Mouse (Mus musculus) kidney, postnatal 0 days (tissue): ENCODE measurements at regions not wholly inside any gene's neighbourhood (a gene's known extent, or its start where the extent isn't known, plus 50 kb on each side); places are given as distances from the start of the nearest gene placed in this dataset.

Experiments used
- ATAC-seq: fragments of 200-750 bp; cut with Nextera tagmentation; replicated peaks from 2 replicates; pipeline ENCODE4 v1.8.0; 2017; ENCODE audit warnings: low read depth, moderate number of reproducible peaks, moderate TSS enrichment, moderate library complexity; ENCODE audit not compliant: low FRiP score
- DNase-seq: peaks from one replicate; pipeline ENCODE4 v3.0.0-alpha.2; 2016; ENCODE audit warnings: low spot score
- H3K27ac ChIP-seq: fragments of 300-500 bp; sonication (generic); 2 replicates; pipeline ENCODE4 v1.5.1; 2014; ENCODE audit warnings: mild to moderate bottlenecking
- H3K27me3 ChIP-seq: fragments of 300-500 bp; sonication (generic); 2 replicates; pipeline ENCODE4 v1.6.1; 2014; ENCODE audit warnings: low read length, mixed read lengths; ENCODE audit not compliant: insufficient read depth
- H3K36me3 ChIP-seq: fragments of 300-500 bp; sonication (generic); 2 replicates; pipeline ENCODE4 v1.6.1; 2014; ENCODE audit warnings: low read length, mixed read lengths; ENCODE audit not compliant: insufficient read depth
- H3K4me1 ChIP-seq: fragments of 300-500 bp; sonication (generic); replicated peaks from 2 replicates; pipeline ENCODE4 v1.6.1; 2014; ENCODE audit warnings: antibody characterized with exemption, low read length, mixed read lengths; ENCODE audit not compliant: insufficient read depth
- H3K4me2 ChIP-seq: fragments of 300-500 bp; sonication (generic); 2 replicates; pipeline ENCODE4 v1.6.1; 2014; ENCODE audit warnings: mild to moderate bottlenecking, low read length, moderate library complexity, mixed read lengths
- H3K4me3 ChIP-seq: fragments of 300-500 bp; sonication (generic); replicated peaks from 2 replicates; pipeline ENCODE4 v1.5.1; 2014; ENCODE audit warnings: low read depth, low read length
- H3K9ac ChIP-seq: fragments of 300-500 bp; sonication (generic); 2 replicates; pipeline ENCODE4 v1.6.1; 2014; ENCODE audit warnings: low read depth, low read length
- H3K9me3 ChIP-seq: fragments of 300-500 bp; sonication (generic); replicated peaks from 2 replicates; pipeline ENCODE4 v1.6.1; 2016; ENCODE audit warnings: low read length, inconsistent platforms, mixed read lengths
- CTCF ChIP-seq: IDR thresholded peaks from 2 replicates; pipeline ENCODE4 v1.5.1; 2016; ENCODE audit warnings: antibody characterized with exemption, low read depth, mild to moderate bottlenecking, moderate library complexity
- WGBS: fragments of 180-500 bp; shearing (Covaris S2); extraction: QIAGEN DNeasy Blood & Tissue Kit; methylation state at CpG from one replicate; pipeline ENCODE4 v1.1.7; 2014; 5-methylcytosine and 5-hydroxymethylcytosine counted together

- H3K9me3 ChIP-seq = no peaks in the 10 kb centered on the region
- ATAC-seq (no peak), DNase-seq (no peak)
- no peak overlapping the region for H3K27ac ChIP-seq
- no peaks in the 10 kb centered on the region for H3K4me1 ChIP-seq
- H3K9ac ChIP-seq = no peak overlapping the region
- no peaks in the 10 kb centered on the region for H3K27me3 ChIP-seq
- no peak overlapping the region for H3K4me3 ChIP-seq
- WGBS = 45% methylated on average over 6 of the region's 6 CpGs
- no peak overlapping the region for H3K4me2 ChIP-seq
- H3K36me3 ChIP-seq = no peaks in the 10 kb centered on the region
- no peak for TF ChIP-seq CTCF
Measured at GRCm38 (mm10) chr1:157023462-157023861, 84.0 kb upstream of the Ralgps2 start.

GRCm38 (mm10) chr1:157022456-157023435, 83.3 kb upstream of the Ralgps2 start:
- H3K27me3 ChIP-seq = no peaks in the 10 kb centered on the region
- TF ChIP-seq CTCF = no peak
- WGBS = 51% methylated on average over 12 of the region's 12 CpGs
- DNase-seq = peak; percentile 36
- no peak for ATAC-seq
- H3K9me3 ChIP-seq = no peaks in the 10 kb centered on the region
- no peak overlapping the region for H3K27ac ChIP-seq
- H3K4me3 ChIP-seq = no peak overlapping the region
- no peaks in the 10 kb centered on the region for H3K4me1 ChIP-seq
- H3K36me3 ChIP-seq = no peaks in the 10 kb centered on the region
- H3K4me2 ChIP-seq = no peak overlapping the region
- no peak overlapping the region for H3K9ac ChIP-seq

GRCm38 (mm10) chr1:157019892-157020291, 80.5 kb upstream of the Ralgps2 start:
- H3K27me3 ChIP-seq = no peaks in the 10 kb centered on the region
- H3K36me3 ChIP-seq = no peaks in the 10 kb centered on the region
- H3K9ac ChIP-seq = no peak overlapping the region
- no peak for TF ChIP-seq CTCF
- H3K4me2 ChIP-seq = no peak overlapping the region
- no peak overlapping the region for H3K27ac ChIP-seq
- H3K9me3 ChIP-seq = no peaks in the 10 kb centered on the region
- 55% methylated on average over 7 of the region's 7 CpGs for WGBS
- DNase-seq = no peak
- ATAC-seq = no peak
- no peaks in the 10 kb centered on the region for H3K4me1 ChIP-seq
- H3K4me3 ChIP-seq = no peak overlapping the region

- no peak overlapping the region for H3K27ac ChIP-seq
- 96% methylated on average over 2 of the region's 2 CpGs for WGBS
Measured at GRCm38 (mm10) chr1:157018726-157019125, 79.3 kb upstream of the Ralgps2 start.

GRCm38 (mm10) chr1:157017198-157017994, 78.0 kb upstream of the Ralgps2 start:
- H3K27me3 ChIP-seq = no peaks in the 10 kb centered on the region
- H3K9ac ChIP-seq = no peak overlapping the region
- H3K36me3 ChIP-seq = no peaks in the 10 kb centered on the region
- 72% methylated on average over 13 of the region's 13 CpGs for WGBS
- H3K9me3 ChIP-seq = no peaks in the 10 kb centered on the region
- no peaks in the 10 kb centered on the region; the same call in 1 of the 2 replicates for H3K4me1 ChIP-seq
- no peak overlapping the region for H3K4me3 ChIP-seq
- no peak overlapping the region for H3K27ac ChIP-seq
- ATAC-seq (no peak), DNase-seq (no peak)
- no peak for TF ChIP-seq CTCF
- H3K4me2 ChIP-seq = no peak overlapping the region

More at GRCm38 (mm10) chr1:157018726-157019125, 79.3 kb upstream of the Ralgps2 start:
- no peak for DNase-seq
- H3K36me3 ChIP-seq = no peaks in the 10 kb centered on the region
- no peak overlapping the region for H3K4me2 ChIP-seq
- no peak for ATAC-seq
- no peaks in the 10 kb centered on the region for H3K27me3 ChIP-seq
- no peaks in the 10 kb centered on the region for H3K9me3 ChIP-seq
- no peaks in the 10 kb centered on the region; the same call in 1 of the 2 replicates for H3K4me1 ChIP-seq
- no peak overlapping the region for H3K9ac ChIP-seq
- TF ChIP-seq CTCF = no peak
- no peak overlapping the region for H3K4me3 ChIP-seq

- WGBS = 37% methylated on average over 8 of the region's 8 CpGs
- no peaks in the 10 kb centered on the region; the same call in 1 of the 2 replicates for H3K4me1 ChIP-seq
- no peak overlapping the region for H3K4me2 ChIP-seq
- DNase-seq = peak; percentile 81
- TF ChIP-seq CTCF = peak; percentile 7; the same call in 1 of the 2 replicates
- no peaks in the 10 kb centered on the region for H3K36me3 ChIP-seq
- no peaks in the 10 kb centered on the region for H3K27me3 ChIP-seq
- peak overlapping the region; percentile 15; the same call in 1 of the 2 replicates for H3K27ac ChIP-seq
- H3K4me3 ChIP-seq = no peak overlapping the region
- ATAC-seq = no peak
- H3K9me3 ChIP-seq = no peaks in the 10 kb centered on the region
- H3K9ac ChIP-seq = no peak overlapping the region
Measured at GRCm38 (mm10) chr1:157016625-157017024, 77.2 kb upstream of the Ralgps2 start.
